Mouse (Mus musculus): ENCODE data around the gene Atrnl1.

Gene Atrnl1

GRCm38 (mm10) chr19:58119681-58120173 lies 508.9 kb downstream of the Atrnl1 start:
- DNase-seq (ENCODE audit: low spot score) = no peak

GRCm38 (mm10) chr19:58120661-58121060 lies 509.8 kb downstream of the Atrnl1 start:
- no peak for DNase-seq (ENCODE audit: low spot score)

GRCm38 (mm10) chr19:58121628-58122027 lies 510.8 kb downstream of the Atrnl1 start:
- no peak for DNase-seq (ENCODE audit: low spot score)

- DNase-seq (ENCODE audit: low spot score) = no peak
These were observed 512.8 kb downstream of the Atrnl1 start for GRCm38 (mm10) chr19:58123620-58124019.

- no peak for DNase-seq (ENCODE audit: low spot score)
These were observed 513.7 kb downstream of the Atrnl1 start for GRCm38 (mm10) chr19:58124566-58124965.

GRCm38 (mm10) chr19:58125010-58125409 lies 514.2 kb downstream of the Atrnl1 start:
- DNase-seq (ENCODE audit: low spot score) = no peak

GRCm38 (mm10) chr19:58131896-58132295 lies 521.1 kb downstream of the Atrnl1 start:
- no peak for DNase-seq (ENCODE audit: low spot score)

GRCm38 (mm10) chr19:58140191-58140784 lies 529.5 kb downstream of the Atrnl1 start:
- no peak for DNase-seq (ENCODE audit: low spot score)

GRCm38 (mm10) chr19:58143853-58144454 lies 533.1 kb downstream of the Atrnl1 start:
- DNase-seq (ENCODE audit: low spot score) = no peak

GRCm38 (mm10) chr19:58145521-58145920 lies 534.7 kb downstream of the Atrnl1 start:
- no peak for DNase-seq (ENCODE audit: low spot score)

- no peak for DNase-seq (ENCODE audit: low spot score)
These were observed 540.4 kb downstream of the Atrnl1 start for GRCm38 (mm10) chr19:58151257-58151656.

- no peak for DNase-seq (ENCODE audit: low spot score)
These were observed 550.7 kb downstream of the Atrnl1 start for GRCm38 (mm10) chr19:58161569-58161968.

- no peak for DNase-seq (ENCODE audit: low spot score)
These were observed 554.2 kb downstream of the Atrnl1 start for GRCm38 (mm10) chr19:58164896-58165634.

- DNase-seq (ENCODE audit: low spot score) = no peak
These were observed 554.8 kb downstream of the Atrnl1 start for GRCm38 (mm10) chr19:58165635-58166015.

- DNase-seq (ENCODE audit: low spot score) = no peak
These were observed 555.3 kb downstream of the Atrnl1 start for GRCm38 (mm10) chr19:58166147-58166546.

GRCm38 (mm10) chr19:58178410-58178809 lies 567.6 kb downstream of the Atrnl1 start:
- no peak for DNase-seq (ENCODE audit: low spot score)

- DNase-seq (ENCODE audit: low spot score) = no peak
These were observed 569.9 kb downstream of the Atrnl1 start for GRCm38 (mm10) chr19:58180773-58181172.
